Mouse (Mus musculus): Measurements from ENCODE around the gene Cdc42ep4.

DNA sequence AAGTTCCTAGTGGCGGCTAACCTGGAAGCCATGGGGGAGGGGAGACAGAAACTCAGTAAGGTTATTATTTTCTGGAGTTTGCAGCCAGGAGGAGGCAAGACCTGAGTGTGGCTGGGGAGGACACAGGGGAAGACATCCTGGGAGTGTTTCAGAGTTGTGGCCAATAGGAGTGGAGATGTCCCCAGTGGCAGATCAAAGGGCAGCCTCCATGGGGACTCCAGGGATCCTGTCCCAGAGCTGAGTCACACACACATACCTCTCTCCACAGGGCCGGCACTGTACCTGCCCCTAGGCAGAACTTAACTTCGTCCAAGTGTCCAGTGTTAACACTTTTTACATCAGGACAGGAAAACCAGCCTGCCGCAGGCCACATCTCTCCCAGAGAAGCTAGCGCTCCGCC is 16.5 kb downstream of the Cdc42ep4 start:
- TF ChIP-seq POLR2A (IDR thresholded peaks at IDR 0.05; ENCODE audit: borderline replicate concordance, control insufficient read depth, low read depth, low read length) (no peak), CTCF (IDR thresholded peaks at IDR 0.05; ENCODE audit: control insufficient read depth, insufficient read depth, low read length) (no peak)

All from bone marrow, adult 2 months (tissue).